Mouse (Mus musculus) G1E (cell line): ENCODE data around the gene Arsg.

Source experiments
- CTCF ChIP-seq: IDR thresholded peaks from 2 replicates; pipeline ENCODE4 v1.5.1; 2012; ENCODE audit warnings: low read depth, low read length, inconsistent platforms, mixed read lengths
- GATA1 ChIP-seq: IDR thresholded peaks from 2 replicates; pipeline ENCODE4 v1.6.1; 2012; ENCODE audit warnings: borderline replicate concordance, low read length, inconsistent platforms, mixed read lengths

- TF ChIP-seq CTCF (no peak), GATA1 (no peak)
Observed at GRCm38 (mm10) chr11:109569007-109569618, 95.9 kb downstream of the Arsg start.
